Mouse (Mus musculus) megakaryocyte, embryonic 14.5 days (primary cell): ENCODE data around the gene Gm14325.
"Not testable (repeated sequence)": the region's sequence is repeated elsewhere in the genome, so short reads cannot be mapped to it uniquely, and the experiment has no call there.

Source experiments
- FLI1 ChIP-seq: IDR thresholded peaks from 2 replicates; pipeline ENCODE4 v1.6.1; 2012; ENCODE audit warnings: low read length, inconsistent platforms, mixed read lengths
- GATA1 ChIP-seq: IDR thresholded peaks from 3 replicates; pipeline ENCODE4 v1.6.1; 2012; ENCODE audit warnings: mixed read lengths, low read length, inconsistent platforms, borderline replicate concordance

DNA sequence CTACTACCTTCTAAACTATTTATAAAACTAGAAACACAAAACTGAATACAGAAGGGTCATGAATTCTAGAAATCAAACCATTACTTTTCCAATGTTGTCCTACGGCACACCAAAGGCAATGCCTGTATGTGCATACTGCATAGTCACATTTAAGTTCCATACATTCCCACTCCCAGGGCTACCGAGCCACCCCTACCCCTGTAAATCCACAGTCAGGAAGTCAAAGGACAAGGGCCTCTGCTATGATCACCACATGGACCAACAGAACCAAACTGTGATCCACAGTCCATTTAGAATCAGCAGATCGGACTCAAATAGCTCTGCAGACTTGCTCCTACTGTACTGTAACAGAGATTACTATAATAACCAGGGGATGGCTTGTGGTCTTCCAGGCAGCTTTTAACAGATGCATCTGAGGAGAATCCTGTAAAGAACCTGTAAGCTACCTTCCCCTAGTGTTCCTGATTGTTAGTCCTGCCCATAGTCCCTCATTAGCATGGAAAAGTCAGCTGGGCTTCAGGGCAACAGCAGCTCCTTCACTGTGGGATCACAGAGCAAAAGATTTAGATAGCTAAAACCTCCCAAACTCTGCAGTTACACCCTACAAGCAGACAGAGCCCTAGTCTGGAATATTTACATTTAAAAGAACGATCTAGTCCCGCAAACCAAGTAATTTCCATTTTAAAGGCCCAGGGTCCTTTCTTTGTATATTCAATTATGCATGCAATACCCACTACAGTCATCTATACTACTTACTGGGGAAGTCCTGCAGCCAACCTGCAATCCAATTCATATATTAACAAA lies 4.2 kb downstream of the Gm14325 start:
- not testable (repeated sequence) for TF ChIP-seq FLI1, GATA1
